10 mouse cellular contexts compared by ENCODE assay signal in the genomic region with DNA sequence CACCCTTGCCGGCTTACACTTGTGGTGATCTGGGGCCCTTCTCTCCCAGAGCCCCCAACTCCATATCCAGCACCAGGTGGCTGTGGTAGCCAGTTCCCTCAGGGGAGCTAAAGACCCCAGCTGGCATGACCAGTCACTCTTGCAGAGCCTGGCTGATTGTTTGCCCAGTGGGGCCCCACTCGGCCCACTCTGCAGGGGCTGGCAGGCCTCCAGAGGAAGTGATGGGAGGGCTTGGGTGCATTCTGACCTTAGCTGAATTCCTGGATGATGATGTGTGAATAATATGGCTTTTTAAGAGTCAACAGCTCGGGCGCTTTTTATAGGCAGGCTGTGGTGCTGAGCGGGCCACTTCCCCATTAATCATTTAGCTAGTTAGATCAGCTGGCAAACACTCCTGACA. TPM values are rescaled to one million over a fixed set of nuclear protein-coding genes. Genes with fewer than 3 reads are reported as not detected.
DNase-seq lines count a peak whose midpoint lies in the region; ATAC-seq and TF ChIP-seq lines count a peak whose summit lies in the region.
"Had no signal": no experiment of that assay in that cellular context is flagged by ENCODE, and none has a peak within 500 bp of the region (broad histone marks: within the 10 kb centered on the region; RNA-seq: fewer than 3 reads in every experiment).

No protein-coding gene starts in this region.

- no peak for TF ChIP-seq POLR2A in myocyte (IDR thresholded peaks at IDR 0.05; ENCODE audit: insufficient read length, low read depth)

- 0 out of 2 replicates have a peak, but pooled peaks cover 2% of the 10 kb centered on the region for H3K4me1 ChIP-seq in liver, embryonic 11.5 days (replicated peaks; ENCODE audit: control insufficient read depth, insufficient read depth, low read length)
- peaks cover 23% of the 10 kb centered on the region for H3K4me1 ChIP-seq in hindbrain, embryonic 14.5 days (replicated peaks; ENCODE audit: control insufficient read depth, insufficient read depth, low read length)

- no peak for ATAC-seq in liver, embryonic 11.5 days (replicated peaks; ENCODE audit: low FRiP score)
- 0 out of 2 replicates have a peak, but pooled peaks have one; percentile 24 for ATAC-seq in hindbrain, embryonic 14.5 days (ENCODE audit: low FRiP score)

- no peak overlapping the region for H3K4me3 ChIP-seq in liver, embryonic 11.5 days (ENCODE audit: low read depth, low read length)
- no peak overlapping the region for H3K4me3 ChIP-seq in hindbrain, embryonic 14.5 days (replicated peaks; ENCODE audit: low read length)
- H3K4me3 ChIP-seq in myocyte, result no peak overlapping the region

- no peaks in the 10 kb centered on the region for H3K79me2 ChIP-seq in myocyte (ENCODE audit: control insufficient read depth, insufficient read depth)

- no peaks in the 10 kb centered on the region; the same call in 1 of the 2 replicates for H3K9me3 ChIP-seq in liver, embryonic 11.5 days (ENCODE audit: control insufficient read depth, low read length)
- H3K9me3 ChIP-seq in hindbrain, embryonic 14.5 days (ENCODE audit: control insufficient read depth, low read length), result no peaks in the 10 kb centered on the region

- no peak overlapping the region for H3ac ChIP-seq in myocyte (ENCODE audit: control insufficient read depth, insufficient read length)

- H3K4me2 ChIP-seq in liver, embryonic 11.5 days, result no peak overlapping the region
- H3K4me2 ChIP-seq in hindbrain, embryonic 14.5 days (replicated peaks), result no peak overlapping the region
- peak overlapping the region; percentile 73 for H3K4me2 ChIP-seq in myocyte (ENCODE audit: low read depth)

- no peaks in the 10 kb centered on the region for H3K36me3 ChIP-seq in liver, embryonic 11.5 days (ENCODE audit: control insufficient read depth, insufficient read depth, low read length)
- no peaks in the 10 kb centered on the region for H3K36me3 ChIP-seq in hindbrain, embryonic 14.5 days (replicated peaks; ENCODE audit: control insufficient read depth, insufficient read depth)
- no peaks in the 10 kb centered on the region for H3K36me3 ChIP-seq in myocyte (ENCODE audit: control insufficient read depth, insufficient read depth)

- no peak overlapping the region for H3K27ac ChIP-seq in liver, embryonic 11.5 days (ENCODE audit: low read depth, low read length)
- no peak overlapping the region for H3K27ac ChIP-seq in hindbrain, embryonic 14.5 days
- H3K27ac ChIP-seq: macrophage had no signal

- H3K9ac ChIP-seq in liver, embryonic 11.5 days (ENCODE audit: low read depth, low read length), result no peak overlapping the region
- no peak overlapping the region for H3K9ac ChIP-seq in hindbrain, embryonic 14.5 days

- peak; percentile 24 for DNase-seq in adrenal gland, postnatal 14 days
- DNase-seq in adrenal gland, postnatal 4 days (ENCODE audit: low spot score in 2 of 2), result no peak
- DNase-seq in liver, result peak; percentile 22
- DNase-seq in liver, embryonic 11.5 days (ENCODE audit: low spot score), result no peak
- peak; percentile 60 for DNase-seq in hindbrain, embryonic 14.5 days (ENCODE audit: low spot score)
- no peak for DNase-seq in cerebellum, postnatal 25 days
- no peak for DNase-seq in adrenal gland, postnatal 36 days
- DNase-seq: adrenal gland, postnatal 10 days had no signal

- WGBS in liver, embryonic 11.5 days, result 27% methylated on average over 5 of the region's 5 CpGs
- WGBS in hindbrain, embryonic 14.5 days, result 27% methylated on average over 5 of the region's 5 CpGs

- H3K27me3 ChIP-seq in liver, embryonic 11.5 days (replicated peaks; ENCODE audit: control insufficient read depth, insufficient read depth, low read length), result no peaks in the 10 kb centered on the region; the same call in 1 of the 2 replicates
- no peaks in the 10 kb centered on the region for H3K27me3 ChIP-seq in hindbrain, embryonic 14.5 days (ENCODE audit: control insufficient read depth, insufficient read depth, low read length)
- no peaks in the 10 kb centered on the region for H3K27me3 ChIP-seq in myocyte (ENCODE audit: control insufficient read depth, insufficient read depth, insufficient read length)

TF ChIP-seq in myocyte, 11 proteins besides CTCF, POLR2A, EP300 and RAD21:
- no peak for TF ChIP-seq REST (IDR thresholded peaks at IDR 0.05; ENCODE audit: insufficient read depth, insufficient read length)
- peak in 2 of 3 experiments; percentile 50 to 59 for TF ChIP-seq MYOD1 (IDR thresholded peaks at IDR 0.05; ENCODE audit: control insufficient read depth in 1 of 3, insufficient read length in 2 of 3, low read depth in 2 of 3)
- 0 out of 2 replicates have a peak, but pooled peaks have one; percentile 20 for TF ChIP-seq CEBPB (IDR thresholded peaks at IDR 0.05; ENCODE audit: insufficient read depth, poor library complexity, severe bottlenecking)
TF ChIP-seq in myocyte: peak in this region for 2.

RNA-seq across cellular contexts. Expression of a gene that starts 58.6 kb away (rescaled TPM):
- total RNA-seq in adrenal gland, postnatal 14 days (2021), result 5.3 and 5.9 TPM in 2 replicates
- total RNA-seq in adrenal gland, postnatal 4 days (2021), result 10 to 100 TPM; 11.1 to 12.1 TPM
- 55.7 and 60.0 TPM in 2 replicates for polyA plus RNA-seq in liver, embryonic 11.5 days (2014; fragmentation: Nextera tagmentation; extraction: Ambion mirVana)
- polyA plus RNA-seq in hindbrain, embryonic 14.5 days (2014; fragmentation: Nextera tagmentation; extraction: Ambion mirVana), result 11.6 and 11.8 TPM in 2 replicates
- polyA plus RNA-seq in myocyte (2012; fragmentation: generic; extraction: Trizol), result 4.0 TPM
- total RNA-seq in adrenal gland, postnatal 36 days (2021), result 1 to 10 TPM; 2.5 to 3.3 TPM

Comparison
In these comparisons a context has a peak if more than half of its experiments do, and no peak if none do; other contexts are left out.
1. DNase-seq: peak in adrenal gland, postnatal 14 days (single experiment), liver (single experiment) and hindbrain, embryonic 14.5 days (single experiment); none in adrenal gland, postnatal 4 days (0 of 2), liver, embryonic 11.5 days (single experiment), cerebellum, postnatal 25 days (0 of 2) and adrenal gland, postnatal 36 days (0 of 2).